Mouse (Mus musculus) stomach, embryonic 16.5 days (tissue): ENCODE measurements around the gene Nmt1. TPM values are rescaled to one million over a fixed set of nuclear protein-coding genes. Genes with fewer than 3 reads are reported as not detected.

Experiments
- ATAC-seq: fragments of 200-750 bp; cut with Nextera tagmentation; 2 replicates; pipeline ENCODE4 v1.8.0; 2017; ENCODE audit warnings: moderate number of reproducible peaks, moderate TSS enrichment; ENCODE audit not compliant: insufficient read depth, low FRiP score
- H3K27ac ChIP-seq: fragments of 300-500 bp; sonication (generic); 2 replicates; pipeline ENCODE4 v1.5.1; 2014; ENCODE audit warnings: low read length
- H3K27me3 ChIP-seq: fragments of 300-500 bp; sonication (generic); 2 replicates; pipeline ENCODE4 v1.6.1; 2014; ENCODE audit warnings: low read length, control low read depth, mixed read lengths; ENCODE audit not compliant: control insufficient read depth, insufficient read depth
- H3K36me3 ChIP-seq: fragments of 300-500 bp; sonication (generic); 2 replicates; pipeline ENCODE4 v1.6.1; 2014; ENCODE audit warnings: low read length; ENCODE audit not compliant: control insufficient read depth, insufficient read depth
- H3K4me1 ChIP-seq: fragments of 300-500 bp; sonication (generic); 2 replicates; pipeline ENCODE4 v1.6.1; 2014; ENCODE audit warnings: low read length, control low read depth, mixed read lengths; ENCODE audit not compliant: control insufficient read depth, insufficient read depth
- H3K4me2 ChIP-seq: fragments of 300-500 bp; sonication (generic); 2 replicates; pipeline ENCODE4 v1.6.1; 2014; ENCODE audit warnings: low read depth, low read length, mixed read lengths
- H3K4me3 ChIP-seq: fragments of 300-500 bp; sonication (generic); replicated peaks from 2 replicates; pipeline ENCODE4 v1.5.1; 2014; ENCODE audit warnings: mild to moderate bottlenecking, low read length
- H3K9ac ChIP-seq: fragments of 300-500 bp; sonication (generic); 2 replicates; pipeline ENCODE4 v1.6.1; 2014; ENCODE audit warnings: low read length
- H3K9me3 ChIP-seq: fragments of 300-500 bp; sonication (generic); replicated peaks from 2 replicates; pipeline ENCODE4 v1.6.1; 2016; ENCODE audit warnings: low read length, control low read depth; ENCODE audit not compliant: control insufficient read depth
- WGBS: fragments of 180-500 bp; shearing (Covaris S2); extraction: QIAGEN DNeasy Blood & Tissue Kit; methylation state at CpG from one replicate; pipeline ENCODE4 v1.1.7; 2014; 5-methylcytosine and 5-hydroxymethylcytosine counted together
- polyA plus RNA-seq: library from polyadenylated mRNA; unstranded; fragments of >200 nt; fragmentation: Nextera tagmentation; extraction: Ambion mirVana; gene quantifications from 2 replicates; pipeline ENCODE4 v1.2.1, GENCODE M21; 2015

Nmt1 gene
- polyA plus RNA-seq: 50.8 and 53.7 TPM in 2 replicates

DNA sequence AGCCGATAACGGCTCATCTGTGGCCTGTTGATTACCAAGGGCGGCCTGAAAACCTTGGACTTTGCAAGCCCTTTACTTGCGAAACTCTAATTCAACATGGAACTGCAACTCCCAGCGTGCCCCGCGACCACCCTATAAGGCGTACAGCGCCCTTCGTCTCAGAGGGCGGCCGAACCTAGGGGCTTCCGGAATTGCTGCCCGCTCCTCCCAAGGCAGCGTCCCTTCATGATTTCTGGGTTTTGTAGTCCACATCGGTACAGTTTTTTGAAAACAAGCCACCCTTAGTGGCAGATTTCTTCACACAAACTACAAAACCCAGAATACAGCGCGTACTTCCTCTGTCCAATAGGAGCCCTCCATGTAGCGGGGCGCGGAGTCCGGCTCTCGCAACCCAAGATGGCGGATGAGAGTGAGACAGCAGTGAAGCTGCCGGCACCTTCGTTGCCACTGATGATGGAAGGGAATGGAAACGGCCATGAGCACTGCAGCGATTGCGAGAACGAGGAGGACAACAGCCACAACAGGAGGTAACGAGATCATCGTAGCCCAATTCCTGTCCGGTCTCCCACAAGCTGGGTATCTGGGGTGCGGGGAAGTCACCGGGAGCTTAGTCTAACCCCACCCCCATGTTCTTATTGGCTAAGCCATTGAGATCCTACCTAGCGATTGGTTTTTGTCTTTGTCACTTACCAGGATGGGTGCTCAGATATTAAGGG is at the start of gene Nmt1, which contains the start of gene Dcakd:
TSS of gene Nmt1 (plus strand) at position 15 of the 716 bp plus-strand sequence.
TSS of gene Dcakd (minus strand) at position 158 of the 716 bp plus-strand sequence.
- Histone ChIP-seq H3K36me3 (no peaks in the 10 kb centered on the region), H3K4me1 (peaks cover 18% of the 10 kb centered on the region), H3K27me3 (no peaks in the 10 kb centered on the region), H3K27ac (peak within 1 kb of the TSS; percentile 68; the same call in 1 of the 2 replicates), H3K4me3 (peak within 1 kb of the TSS; percentile 71), H3K4me2 (peak within 1 kb of the TSS; percentile 72), H3K9ac (peak within 1 kb of the TSS; percentile 82), H3K9me3 (no peaks in the 10 kb centered on the region)
- ATAC-seq: peak; percentile 98
- under 1% methylated on average over 36 of the region's 36 CpGs for WGBS

GRCm38 (mm10) chr11:102981151-102981890 is 46.7 kb upstream of the Nmt1 start:
- 54% methylated on average over 10 of the region's 10 CpGs for WGBS
- ATAC-seq: no peak

GRCm38 (mm10) chr11:102984086-102984485 is 43.9 kb upstream of the Nmt1 start:
- Histone ChIP-seq H3K27me3 (peaks cover 3% of the 10 kb centered on the region; the same call in 1 of the 2 replicates), H3K4me2 (no peak overlapping the region), H3K9me3 (no peaks in the 10 kb centered on the region), H3K9ac (no peak overlapping the region), H3K27ac (no peak overlapping the region), H3K4me3 (no peak overlapping the region), H3K36me3 (no peaks in the 10 kb centered on the region), H3K4me1 (no peaks in the 10 kb centered on the region)
- ATAC-seq: no peak
- WGBS: 86% methylated on average over 9 of the region's 9 CpGs

More at GRCm38 (mm10) chr11:102981151-102981890, 46.7 kb upstream of the Nmt1 start:
- Histone ChIP-seq H3K27me3 (no peaks in the 10 kb centered on the region), H3K4me1 (no peaks in the 10 kb centered on the region), H3K4me2 (no peak overlapping the region), H3K4me3 (no peak overlapping the region), H3K9me3 (no peaks in the 10 kb centered on the region), H3K27ac (no peak overlapping the region), H3K36me3 (no peaks in the 10 kb centered on the region), H3K9ac (no peak overlapping the region)

GRCm38 (mm10) chr11:102984615-102985014 is 43.4 kb upstream of the Nmt1 start:
- Histone ChIP-seq H3K36me3 (no peaks in the 10 kb centered on the region), H3K27me3 (peaks cover 3% of the 10 kb centered on the region; the same call in 1 of the 2 replicates), H3K9me3 (no peaks in the 10 kb centered on the region), H3K9ac (no peak overlapping the region), H3K4me3 (no peak overlapping the region), H3K4me2 (no peak overlapping the region), H3K27ac (no peak overlapping the region), H3K4me1 (peaks cover 3% of the 10 kb centered on the region; the same call in 1 of the 2 replicates)
- 57% methylated on average over 4 of the region's 4 CpGs for WGBS
- no peak for ATAC-seq

DNA sequence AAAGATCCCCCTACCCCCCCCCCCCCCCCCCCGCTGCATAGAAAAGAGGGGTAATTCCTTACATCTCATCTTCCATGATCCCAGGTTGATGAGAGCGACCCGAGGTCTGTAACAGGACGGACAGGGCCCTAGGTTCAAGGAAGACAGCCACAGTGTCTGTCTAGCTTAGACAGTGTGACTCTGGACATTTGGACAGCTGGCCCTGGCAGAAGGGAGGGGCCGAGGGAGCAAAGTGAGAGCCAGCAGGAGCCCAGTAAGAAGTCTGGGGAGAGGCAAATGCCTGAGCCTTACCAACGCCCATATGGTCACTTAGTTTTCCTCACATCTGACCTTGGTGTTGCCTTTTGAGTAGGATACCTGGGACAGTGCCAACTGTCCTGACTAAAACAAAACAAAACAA is 42.8 kb upstream of the Nmt1 start:
- 55% methylated on average over 6 of the region's 6 CpGs for WGBS
- no peak for ATAC-seq

GRCm38 (mm10) chr11:102989641-102990151 is 38.3 kb upstream of the Nmt1 start:
- Histone ChIP-seq H3K9ac (peak overlapping the region; percentile 36), H3K4me2 (peak overlapping the region; percentile 58), H3K4me1 (peaks cover 14% of the 10 kb centered on the region), H3K36me3 (no peaks in the 10 kb centered on the region), H3K27me3 (peaks cover 9% of the 10 kb centered on the region; the same call in 1 of the 2 replicates), H3K4me3 (peak overlapping the region; percentile 34), H3K9me3 (no peaks in the 10 kb centered on the region), H3K27ac (no peak overlapping the region)
- ATAC-seq: no peak
- 10% methylated on average over 28 of the region's 28 CpGs for WGBS

More for the DNA sequence above, 42.8 kb upstream of the Nmt1 start:
- no peak overlapping the region for H3K9ac ChIP-seq
- H3K4me3 ChIP-seq: no peak overlapping the region
- H3K4me1 ChIP-seq: peaks cover 5% of the 10 kb centered on the region; the same call in 1 of the 2 replicates
- H3K4me2 ChIP-seq: no peak overlapping the region
- H3K27me3 ChIP-seq: peaks cover 3% of the 10 kb centered on the region; the same call in 1 of the 2 replicates
- no peaks in the 10 kb centered on the region for H3K9me3 ChIP-seq
- no peaks in the 10 kb centered on the region for H3K36me3 ChIP-seq
- no peak overlapping the region for H3K27ac ChIP-seq

- no peaks in the 10 kb centered on the region for H3K36me3 ChIP-seq
- H3K4me1 ChIP-seq: peaks cover 14% of the 10 kb centered on the region
- H3K4me3 ChIP-seq: peak overlapping the region; percentile 34
- peaks cover 9% of the 10 kb centered on the region; the same call in 1 of the 2 replicates for H3K27me3 ChIP-seq
- H3K4me2 ChIP-seq: peak overlapping the region; percentile 58
- peak overlapping the region; percentile 36 for H3K9ac ChIP-seq
- ATAC-seq: no peak
- 5% methylated on average over 29 of the region's 29 CpGs for WGBS
- H3K9me3 ChIP-seq: no peaks in the 10 kb centered on the region
- H3K27ac ChIP-seq: no peak overlapping the region
These were observed 37.8 kb upstream of the Nmt1 start for GRCm38 (mm10) chr11:102990152-102990663.

- Histone ChIP-seq H3K4me1 (peaks cover 14% of the 10 kb centered on the region), H3K4me3 (peak overlapping the region; percentile 26), H3K27me3 (peaks cover 9% of the 10 kb centered on the region; the same call in 1 of the 2 replicates), H3K9me3 (no peaks in the 10 kb centered on the region), H3K9ac (peak overlapping the region; percentile 63), H3K27ac (no peak overlapping the region), H3K36me3 (no peaks in the 10 kb centered on the region), H3K4me2 (peak overlapping the region; percentile 50)
- 4% methylated on average over 16 of the region's 16 CpGs for WGBS
- 0 out of 2 replicates have a peak, but pooled peaks have one; percentile 23 for ATAC-seq
These were observed 36.3 kb upstream of the Nmt1 start for GRCm38 (mm10) chr11:102991681-102992080.
